Mouse (Mus musculus) ovary, adult 10 weeks (tissue): ENCODE measurements around the gene Il27ra. TPM values are rescaled to one million over a fixed set of nuclear protein-coding genes. Genes with fewer than 3 reads are reported as not detected.

Experiments used
- polyA plus RNA-seq: library from polyadenylated mRNA; stranded (reverse); fragments of 350-450 nt; fragmentation: Illumina TruSeq; extraction: RNeasy Lipid Tissue Mini Kit (QIAGEN cat#74804); gene quantifications from one replicate; pipeline ENCODE4 v1.2.3, GENCODE M21; 2014

The Il27ra gene
- 0.14 TPM for polyA plus RNA-seq

GRCm38 (mm10) chr8:84042066-84042947 lies at the start of gene Il27ra:
TSS of gene Il27ra (minus strand) at chr8:84042589.

DNA sequence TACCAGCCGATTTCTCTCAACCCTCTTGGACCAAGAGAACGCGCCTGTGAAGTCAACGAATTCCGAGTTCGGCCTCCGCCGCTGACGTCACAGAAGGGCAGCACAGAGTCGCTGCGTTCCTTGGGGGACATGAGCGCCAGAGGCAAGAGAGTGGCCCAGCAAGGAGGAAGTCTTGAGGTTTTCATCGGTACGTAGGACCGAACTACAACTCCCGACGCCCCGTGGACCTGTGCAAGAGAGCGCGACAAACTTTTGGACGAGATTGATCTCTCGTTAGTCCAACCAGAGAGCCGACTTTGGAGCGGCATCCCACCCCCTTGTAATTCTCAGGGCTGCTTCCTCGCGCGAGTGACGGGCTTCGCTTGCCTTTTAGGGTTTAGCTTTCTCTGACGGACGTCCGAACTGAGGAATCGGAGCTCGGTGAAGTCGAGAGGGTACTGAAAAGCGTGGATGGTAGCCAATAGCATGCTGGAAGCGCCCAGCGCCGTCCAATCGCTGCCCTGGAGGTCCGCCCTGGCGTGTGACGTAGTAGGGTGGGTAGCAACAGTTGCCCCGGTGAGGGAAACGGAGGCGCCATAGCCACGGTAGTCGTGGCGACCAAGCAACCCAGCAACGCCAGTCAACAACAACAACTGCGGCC lies 24.0 kb upstream of the Il27ra start, which contains the start of gene Rfx1:
TSS of gene Rfx1 (plus strand) at position 544 of the 640 bp plus-strand sequence.

GRCm38 (mm10) chr8:84065037-84065436 lies 22.6 kb upstream of the Il27ra start, which contains the start of gene Gm10643:
TSS of gene Gm10643 (minus strand) at chr8:84065137.

DNA sequence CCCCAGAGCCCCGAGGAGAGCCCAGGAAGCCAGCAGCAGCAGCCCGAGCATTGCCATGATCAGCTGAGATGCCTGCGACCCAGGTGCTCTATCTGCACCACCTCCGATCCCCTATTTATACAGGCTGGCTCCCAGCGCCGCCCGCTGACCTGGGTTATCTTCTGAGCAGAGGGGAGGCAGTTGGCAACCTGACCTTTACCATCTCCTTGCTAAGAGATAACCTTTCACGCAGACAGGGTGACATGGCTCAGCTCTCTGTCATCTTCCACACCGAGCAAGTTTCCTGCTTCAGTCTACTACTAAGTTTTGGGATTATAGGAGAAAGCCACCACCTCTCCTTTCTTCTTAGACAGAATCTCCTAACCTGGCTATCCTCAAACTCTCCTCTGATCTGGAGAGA lies 2.5 kb upstream of the Il27ra start, which contains the start of gene Rln3:
TSS of gene Rln3 (minus strand) at position 101 of the 400 bp plus-strand sequence.

GRCm38 (mm10) chr8:84021096-84021495 lies 21.3 kb downstream of the Il27ra start, which contains the start of gene Palm3:
TSS of gene Palm3 (plus strand) at chr8:84021471.

GRCm38 (mm10) chr8:84011705-84012498 lies 30.5 kb downstream of the Il27ra start, which contains the start of gene 2210011C24Rik:
TSS of gene 2210011C24Rik (minus strand) at chr8:84012171.

DNA sequence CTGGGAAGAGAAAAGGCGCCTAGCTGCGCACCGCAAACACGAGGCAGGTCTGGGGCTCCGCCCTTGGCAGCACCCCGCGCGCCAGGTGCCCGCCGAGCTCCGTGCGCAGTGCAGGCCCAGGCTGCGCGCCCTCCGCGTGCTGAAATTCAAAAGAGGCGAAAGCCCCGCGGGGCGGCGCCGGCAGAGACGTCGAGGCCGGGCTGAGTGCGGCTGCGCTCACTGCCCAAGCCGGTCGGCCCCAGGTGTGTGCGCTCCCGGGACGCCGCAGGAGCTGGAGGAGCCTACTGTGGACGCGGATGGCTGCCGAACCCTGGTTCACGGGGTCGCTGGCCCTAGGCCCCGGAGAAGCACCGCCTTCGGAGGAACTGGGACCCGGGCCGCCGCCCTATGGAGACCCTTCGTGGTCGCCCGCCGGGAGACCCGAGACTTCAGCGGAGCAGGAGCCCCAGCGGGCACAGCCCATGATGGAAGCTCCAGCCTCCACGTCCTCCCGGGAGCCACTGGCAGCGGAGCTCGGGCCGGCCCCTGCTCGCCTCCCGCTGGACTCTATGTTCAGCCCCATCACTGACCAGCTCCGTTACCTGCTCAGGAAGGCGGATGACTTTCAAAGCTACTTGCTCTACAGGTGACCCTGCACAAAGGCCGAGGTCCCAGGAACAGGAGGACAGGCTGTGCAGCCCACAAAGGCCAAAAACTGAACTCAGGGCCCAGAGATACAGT lies 40.9 kb downstream of the Il27ra start, which contains the start of gene 1700067K01Rik:
TSS of gene 1700067K01Rik (plus strand) at position 222 of the 720 bp plus-strand sequence.

DNA sequence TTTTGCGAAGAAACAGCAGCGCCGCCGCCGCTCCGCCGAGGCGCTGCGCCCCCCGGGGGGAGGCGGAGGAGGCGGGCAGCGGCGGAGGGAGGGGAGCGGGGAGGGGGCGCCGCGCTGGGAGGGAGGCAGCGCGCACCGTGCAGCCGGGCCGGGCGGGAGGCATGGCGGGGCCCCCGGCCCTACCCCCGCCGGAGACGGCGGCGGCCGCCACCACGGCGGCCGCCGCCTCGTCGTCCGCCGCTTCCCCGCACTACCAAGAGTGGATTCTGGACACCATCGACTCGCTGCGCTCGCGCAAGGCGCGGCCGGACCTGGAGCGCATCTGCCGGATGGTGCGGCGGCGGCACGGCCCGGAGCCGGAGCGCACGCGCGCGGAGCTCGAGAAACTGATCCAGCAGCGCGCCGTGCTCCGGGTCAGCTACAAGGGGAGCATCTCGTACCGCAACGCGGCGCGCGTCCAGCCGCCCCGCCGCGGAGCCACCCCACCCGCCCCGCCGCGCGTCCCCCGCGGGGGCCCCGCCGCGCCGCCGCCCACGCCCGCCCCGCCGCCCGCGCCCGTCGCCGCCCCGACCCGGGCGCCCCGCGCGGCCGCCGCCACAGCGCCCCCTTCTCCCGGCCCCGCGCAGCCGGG lies 44.8 kb downstream of the Il27ra start, which contains the start of gene Samd1:
TSS of gene Samd1 (plus strand) at position 162 of the 631 bp plus-strand sequence.

Other genes starting within 250 kb of the Il27ra start
- 6.3 TPM for gene Adgrl1, start 142.5 kb downstream of the Il27ra start, polyA plus RNA-seq
- gene Gm10644, start 87.4 kb downstream of the Il27ra start, polyA plus RNA-seq = not detected
- gene Asf1b, start 87.1 kb downstream of the Il27ra start, polyA plus RNA-seq = 7.4 TPM
- 19.8 TPM for gene Prkaca, start 69.6 kb downstream of the Il27ra start, polyA plus RNA-seq
- gene Samd1, start 44.9 kb downstream of the Il27ra start, polyA plus RNA-seq = 2.7 TPM
- not detected for gene 1700067K01Rik, start 41.1 kb downstream of the Il27ra start, polyA plus RNA-seq
- gene 2210011C24Rik, start 30.4 kb downstream of the Il27ra start, polyA plus RNA-seq = not detected
- 2.5 TPM for gene Palm3, start 21.1 kb downstream of the Il27ra start, polyA plus RNA-seq
- gene Rln3, start 2.4 kb upstream of the Il27ra start, polyA plus RNA-seq = not detected
- gene Gm10643, start 22.5 kb upstream of the Il27ra start, polyA plus RNA-seq = 3.0 TPM
- gene Rfx1, start 24.2 kb upstream of the Il27ra start, polyA plus RNA-seq = 0.68 TPM
- gene Dcaf15, start 62.2 kb upstream of the Il27ra start, polyA plus RNA-seq = 2.8 TPM
- gene Podnl1, start 83.4 kb upstream of the Il27ra start, polyA plus RNA-seq = 0.14 TPM
- 0.14 TPM for gene Cc2d1a, start 105.3 kb upstream of the Il27ra start, polyA plus RNA-seq
- gene 4930432K21Rik, start 105.4 kb upstream of the Il27ra start, polyA plus RNA-seq = not detected
- not detected for gene Nanos3, start 142.6 kb upstream of the Il27ra start, polyA plus RNA-seq
- not detected for gene Zswim4, start 194.5 kb upstream of the Il27ra start, polyA plus RNA-seq
- gene D8Ertd738e, start 207.1 kb upstream of the Il27ra start, polyA plus RNA-seq = not detected
- gene Mri1, start 214.7 kb upstream of the Il27ra start, polyA plus RNA-seq = 3.2 TPM
- 2.2 TPM for gene Ccdc130, start 227.8 kb upstream of the Il27ra start, polyA plus RNA-seq